In the genomic region with DNA sequence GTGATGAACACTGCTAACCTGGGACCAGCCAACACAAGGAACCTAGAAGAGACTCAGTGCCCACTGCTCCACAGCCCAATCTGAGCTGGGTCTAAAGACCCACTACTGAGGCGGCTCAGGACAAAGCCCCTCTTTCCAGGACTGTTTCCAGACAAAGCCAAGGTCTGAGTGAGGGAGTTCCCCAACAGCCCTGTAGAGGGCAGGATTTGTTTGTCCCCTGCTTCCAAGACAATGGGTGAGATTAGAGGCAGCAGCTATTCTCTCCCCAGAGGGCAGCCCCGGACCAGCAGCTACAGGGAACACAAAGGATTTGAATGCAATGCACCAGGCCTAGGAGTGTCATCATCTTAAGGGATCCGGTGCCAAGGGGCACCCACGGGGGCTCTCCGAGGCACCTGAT, we compare ENCODE assay signal across 8 mouse cellular contexts. TPM values are rescaled to one million over a fixed set of nuclear protein-coding genes. Genes with fewer than 3 reads are reported as not detected.
DNase-seq lines count a peak whose midpoint lies in the region; ATAC-seq and TF ChIP-seq lines count a peak whose summit lies in the region.

No protein-coding gene starts in this region.

- H3K36me3 ChIP-seq in neural tube, embryonic 15.5 days, result peaks cover 25% of the 10 kb centered on the region
- no peaks in the 10 kb centered on the region for H3K36me3 ChIP-seq in forebrain, embryonic 11.5 days (ENCODE audit: control insufficient read depth, insufficient read depth, low read length)
- peaks cover 4% of the 10 kb centered on the region; the same call in 1 of the 2 replicates for H3K36me3 ChIP-seq in hindbrain, embryonic 11.5 days (ENCODE audit: control insufficient read depth, insufficient read depth, low read length)

- TF ChIP-seq CTCF in bone marrow, adult 2 months (IDR thresholded peaks at IDR 0.05; ENCODE audit: control insufficient read depth, insufficient read depth, low read length), result peak; percentile 53

- TF ChIP-seq POLR2A in bone marrow, adult 2 months (IDR thresholded peaks at IDR 0.05; ENCODE audit: borderline replicate concordance, control insufficient read depth, low read depth, low read length), result no peak

- peak; percentile 66 for DNase-seq in neural tube, embryonic 10.5 days (ENCODE audit: extremely low spot score, low spot score)
- peak; percentile 81 for DNase-seq in forebrain, embryonic 11.5 days (ENCODE audit: low spot score)
- DNase-seq in hindbrain, embryonic 11.5 days (ENCODE audit: low spot score), result peak; percentile 84
- peak; percentile 50 to 51 for DNase-seq in left cerebral cortex, postnatal 14 days (ENCODE audit: low spot score in 2 of 2)
- peak; percentile 39 to 45 for DNase-seq in thymus, postnatal 36 days

- no peak overlapping the region for H3K27ac ChIP-seq in neural tube, embryonic 15.5 days (replicated peaks)
- no peak overlapping the region for H3K27ac ChIP-seq in bone marrow, adult 2 months (ENCODE audit: control insufficient read depth, insufficient read depth, low read depth, low read length, poor library complexity)
- H3K27ac ChIP-seq in forebrain, embryonic 11.5 days (ENCODE audit: low read depth, low read length), result no peak overlapping the region
- H3K27ac ChIP-seq in hindbrain, embryonic 11.5 days (ENCODE audit: low read depth, low read length), result 0 out of 2 replicates have a peak overlapping the region, but pooled peaks have one; percentile 17

- no peak overlapping the region for H3K4me2 ChIP-seq in neural tube, embryonic 15.5 days
- H3K4me2 ChIP-seq in forebrain, embryonic 11.5 days (ENCODE audit: low read depth, low read length, severe bottlenecking), result no peak overlapping the region
- H3K4me2 ChIP-seq in hindbrain, embryonic 11.5 days (replicated peaks; ENCODE audit: low read depth, low read length), result no peak overlapping the region

- 38% methylated on average over 5 of the region's 5 CpGs for WGBS in neural tube, embryonic 15.5 days
- WGBS in bone marrow, adult 2 months, result 38% methylated on average over 5 of the region's 5 CpGs
- 28% methylated on average over 5 of the region's 5 CpGs for WGBS in forebrain, embryonic 11.5 days
- 41% methylated on average over 5 of the region's 5 CpGs for WGBS in hindbrain, embryonic 11.5 days

- intact Hi-C loops in left cerebral cortex, postnatal 14 days (cut with DNase I), result loop anchor here (5.0 kb wide), 1 partner anchor 109 kb away; the partner anchor contains the start of gene Scpep1

- peaks cover 24% of the 10 kb centered on the region for H3K4me1 ChIP-seq in neural tube, embryonic 15.5 days
- no peaks in the 10 kb centered on the region for H3K4me1 ChIP-seq in bone marrow, adult 2 months (ENCODE audit: control insufficient read depth, insufficient read depth, low read length)
- no peaks in the 10 kb centered on the region for H3K4me1 ChIP-seq in forebrain, embryonic 11.5 days (replicated peaks; ENCODE audit: control insufficient read depth, insufficient read depth, low read length)
- H3K4me1 ChIP-seq in hindbrain, embryonic 11.5 days (replicated peaks; ENCODE audit: control insufficient read depth, insufficient read depth, low read length), result 0 out of 2 replicates have a peak, but pooled peaks cover 5% of the 10 kb centered on the region

- ATAC-seq in neural tube, embryonic 15.5 days (ENCODE audit: low FRiP score), result no peak
- ATAC-seq in forebrain, embryonic 11.5 days (replicated peaks; ENCODE audit: low FRiP score), result peak; percentile 70
- ATAC-seq in hindbrain, embryonic 11.5 days (ENCODE audit: low FRiP score), result peak; percentile 64
- peak; percentile 66 for ATAC-seq in megakaryocyte-erythroid progenitor cell, adult 5-6 weeks (replicated peaks; ENCODE audit: low FRiP score, low TSS enrichment, poor library complexity, severe bottlenecking)

- H3K27me3 ChIP-seq in neural tube, embryonic 15.5 days (replicated peaks), result no peaks in the 10 kb centered on the region
- H3K27me3 ChIP-seq in forebrain, embryonic 11.5 days (ENCODE audit: control insufficient read depth, insufficient read depth, low read length), result no peaks in the 10 kb centered on the region
- H3K27me3 ChIP-seq in hindbrain, embryonic 11.5 days (ENCODE audit: control insufficient read depth, insufficient read depth, low read length), result no peaks in the 10 kb centered on the region

- H3K9ac ChIP-seq in neural tube, embryonic 15.5 days (replicated peaks), result no peak overlapping the region
- H3K9ac ChIP-seq in forebrain, embryonic 11.5 days (ENCODE audit: low read length), result 0 out of 2 replicates have a peak overlapping the region, but pooled peaks have one; percentile 2
- H3K9ac ChIP-seq in hindbrain, embryonic 11.5 days (ENCODE audit: low read depth, low read length), result peak overlapping the region; percentile 34; the same call in 1 of the 2 replicates

- H3K9me3 ChIP-seq in neural tube, embryonic 15.5 days (replicated peaks), result no peaks in the 10 kb centered on the region
- H3K9me3 ChIP-seq in forebrain, embryonic 11.5 days (ENCODE audit: control insufficient read depth, low read length), result no peaks in the 10 kb centered on the region
- no peaks in the 10 kb centered on the region for H3K9me3 ChIP-seq in hindbrain, embryonic 11.5 days (ENCODE audit: control insufficient read depth, low read length)

- no peak overlapping the region for H3K4me3 ChIP-seq in neural tube, embryonic 15.5 days (replicated peaks)
- H3K4me3 ChIP-seq in bone marrow, adult 2 months (replicated peaks; ENCODE audit: control insufficient read depth, low read depth, low read length), result no peak overlapping the region
- H3K4me3 ChIP-seq in forebrain, embryonic 11.5 days (ENCODE audit: low read depth, low read length), result no peak overlapping the region
- H3K4me3 ChIP-seq in hindbrain, embryonic 11.5 days (ENCODE audit: low read depth, low read length), result no peak overlapping the region

RNA-seq across cellular contexts. Expression of gene Akap1, which starts 15.8 kb away (rescaled TPM):
- polyA plus RNA-seq in neural tube, embryonic 15.5 days (2015; fragmentation: Nextera tagmentation; extraction: Ambion mirVana), result 26.0 and 27.6 TPM in 2 replicates
- polyA plus RNA-seq in bone marrow, adult 2 months (2011; ENCODE audit: insufficient read depth, insufficient read length, low replicate concordance, missing spikeins), result 3.7 and 7.7 TPM in 2 replicates
- polyA plus RNA-seq in forebrain, embryonic 11.5 days (2014; fragmentation: Nextera tagmentation; extraction: Ambion mirVana), result 15.5 and 16.1 TPM in 2 replicates
- polyA plus RNA-seq in hindbrain, embryonic 11.5 days (2014; fragmentation: Nextera tagmentation; extraction: Ambion mirVana), result 14.0 and 14.2 TPM in 2 replicates
- total RNA-seq in left cerebral cortex, postnatal 14 days (2021), result 10 to 100 TPM; 38.4 to 40.3 TPM
- total RNA-seq in megakaryocyte-erythroid progenitor cell, adult 5-6 weeks (2014; fragmentation: Nextera tagmentation), result 23.5 and 24.4 TPM in 2 replicates
- total RNA-seq in megakaryocyte-erythroid progenitor cell, adult 5-6 weeks (2017), result 36.7 and 37.4 TPM in 2 replicates
